27 mouse cellular contexts compared by ENCODE assay signal in genomic region chr4:55242331-55242730, GRCm38 (mm10).
DNase-seq lines count a peak whose midpoint lies in the region; ATAC-seq and TF ChIP-seq lines count a peak whose summit lies in the region.
"Had no signal": no experiment of that assay in that cellular context is flagged by ENCODE, and none has a peak within 500 bp of the region (broad histone marks: within the 10 kb centered on the region; RNA-seq: fewer than 3 reads in every experiment).

No protein-coding gene starts in this region.

- no peak overlapping the region for H3K27ac ChIP-seq in kidney, adult 2 months (ENCODE audit: insufficient read depth, low read depth, low read length)
- no peak overlapping the region; the same call in 1 of the 2 replicates for H3K27ac ChIP-seq in liver, adult 2 months (replicated peaks; ENCODE audit: insufficient read depth, low read depth, low read length)
- H3K27ac ChIP-seq in liver, postnatal 0 days (ENCODE audit: low read depth) = no peak overlapping the region
- H3K27ac ChIP-seq: embryonic facial prominence, embryonic 10.5 days; embryonic facial prominence, embryonic 13.5 days; forebrain, embryonic 15.5 days; heart, embryonic 15.5 days; hindbrain, embryonic 13.5 days; intestine, embryonic 15.5 days had no signal

- H3K9ac ChIP-seq in liver, adult 2 months (ENCODE audit: low read depth, low read length) = no peak overlapping the region
- no peak overlapping the region for H3K9ac ChIP-seq in liver, postnatal 0 days (replicated peaks)
- H3K9ac ChIP-seq: embryonic facial prominence, embryonic 13.5 days; forebrain, embryonic 12.5 days; forebrain, embryonic 15.5 days; heart, embryonic 12.5 days; heart, embryonic 15.5 days; hindbrain, embryonic 13.5 days; intestine, embryonic 15.5 days had no signal

- ATAC-seq in liver, postnatal 0 days = no peak
- ATAC-seq: activated CD4-positive, CD25-positive, alpha-beta regulatory T cell, adult 4 months; forebrain, embryonic 15.5 days; hindbrain, embryonic 16.5 days; intestine, embryonic 15.5 days had no signal

- no peak for TF ChIP-seq EP300 in liver, postnatal 0 days (IDR thresholded peaks at IDR 0.05; ENCODE audit: low read depth)

- no peak for TF ChIP-seq CTCF in kidney, adult 2 months (conservative IDR thresholded peaks at IDR 0.05; ENCODE audit: insufficient read depth, insufficient read length, low read depth, low read length)
- no peak for TF ChIP-seq CTCF in liver, adult 2 months (IDR thresholded peaks at IDR 0.05; ENCODE audit: low read depth, low read length)
- no peak for TF ChIP-seq CTCF in liver, postnatal 0 days (IDR thresholded peaks at IDR 0.05; ENCODE audit: low read depth)

- H3K79me2 ChIP-seq in liver, adult 2 months (ENCODE audit: control insufficient read depth, insufficient read depth, low read length) = no peaks in the 10 kb centered on the region

- peak; percentile 43 to 78 for DNase-seq in adrenal gland, adult (ENCODE audit: inconsistent age in 2 of 2, low spot score in 1 of 2)
- DNase-seq in adrenal gland, postnatal 25 days = no peak
- DNase-seq in kidney, adult 2 months = peak; percentile 13
- no peak for DNase-seq in kidney, postnatal 10 days
- DNase-seq in liver, adult 2 months (ENCODE audit: extremely low read depth, low read depth, low spot score) = peak; percentile 99
- no peak for DNase-seq in liver, postnatal 0 days
- DNase-seq: cerebellum, adult 11-12 months; cerebellum, adult 8-10 months; cerebellum, postnatal 10 days; cerebellum, postnatal 36 days; embryo, embryonic 11 days; gastrocnemius, postnatal 25 days; heart, adult 18-20 months; heart, postnatal 10 days; heart, postnatal 36 days had no signal

- 52% methylated on average over 4 of the region's 4 CpGs for WGBS in kidney, adult 2 months
- 20% methylated on average over 4 of the region's 4 CpGs for WGBS in liver, adult 2 months
- 55% methylated on average over 4 of the region's 4 CpGs for WGBS in liver, postnatal 0 days (ENCODE audit: insufficient replicate concordance)

- H3K27me3 ChIP-seq in kidney, adult 2 months (replicated peaks; ENCODE audit: control insufficient read depth, insufficient read depth, low read length) = no peaks in the 10 kb centered on the region; the same call in 1 of the 2 replicates
- no peaks in the 10 kb centered on the region for H3K27me3 ChIP-seq in liver, adult 2 months (ENCODE audit: control insufficient read depth, insufficient read depth, low read length)
- H3K27me3 ChIP-seq in liver, postnatal 0 days (ENCODE audit: insufficient read depth, low read length) = no peaks in the 10 kb centered on the region
- H3K27me3 ChIP-seq: forebrain, embryonic 12.5 days; forebrain, embryonic 15.5 days; intestine, embryonic 15.5 days had no signal

- no peaks in the 10 kb centered on the region for H3K36me3 ChIP-seq in kidney, adult 2 months (ENCODE audit: control insufficient read depth, insufficient read depth, low read length)
- no peaks in the 10 kb centered on the region for H3K36me3 ChIP-seq in liver, adult 2 months (ENCODE audit: control insufficient read depth, insufficient read depth, low read length)
- no peaks in the 10 kb centered on the region for H3K36me3 ChIP-seq in liver, postnatal 0 days (replicated peaks; ENCODE audit: insufficient read depth, low read length)
- H3K36me3 ChIP-seq: embryonic facial prominence, embryonic 10.5 days; embryonic facial prominence, embryonic 13.5 days; forebrain, embryonic 12.5 days; forebrain, embryonic 15.5 days; heart, embryonic 12.5 days; heart, embryonic 15.5 days; hindbrain, embryonic 10.5 days; hindbrain, embryonic 13.5 days; intestine, embryonic 15.5 days had no signal

- no peak overlapping the region for H3K4me3 ChIP-seq in kidney, adult 2 months (ENCODE audit: insufficient read depth, low read depth, low read length)
- H3K4me3 ChIP-seq in liver, adult 2 months (ENCODE audit: insufficient read depth, low read depth, low read length) = no peak overlapping the region
- no peak overlapping the region for H3K4me3 ChIP-seq in liver, postnatal 0 days (ENCODE audit: low read depth, low read length)
- H3K4me3 ChIP-seq: embryonic facial prominence, embryonic 10.5 days; embryonic facial prominence, embryonic 13.5 days; erythroblast, embryonic 14.5 days; forebrain, embryonic 12.5 days; forebrain, embryonic 15.5 days; heart, embryonic 12.5 days; heart, embryonic 15.5 days; hindbrain, embryonic 10.5 days; hindbrain, embryonic 13.5 days; intestine, embryonic 15.5 days had no signal

- no peak for TF ChIP-seq POLR2A in kidney, adult 2 months (IDR thresholded peaks at IDR 0.05; ENCODE audit: low read depth, low read length)
- no peak for TF ChIP-seq POLR2A in liver, adult 2 months (IDR thresholded peaks at IDR 0.05; ENCODE audit: extremely low read depth, insufficient read depth, low read length)

- H3K9me3 ChIP-seq in liver, postnatal 0 days (ENCODE audit: low read length) = no peaks in the 10 kb centered on the region
- H3K9me3 ChIP-seq: embryonic facial prominence, embryonic 10.5 days; embryonic facial prominence, embryonic 13.5 days; forebrain, embryonic 12.5 days; forebrain, embryonic 15.5 days; heart, embryonic 12.5 days; heart, embryonic 15.5 days; hindbrain, embryonic 10.5 days; hindbrain, embryonic 13.5 days; intestine, embryonic 15.5 days had no signal

- no peak overlapping the region for H3K4me2 ChIP-seq in liver, postnatal 0 days (ENCODE audit: low read depth, low read length)
- H3K4me2 ChIP-seq: embryonic facial prominence, embryonic 13.5 days; forebrain, embryonic 12.5 days; forebrain, embryonic 15.5 days; heart, embryonic 12.5 days; heart, embryonic 15.5 days; hindbrain, embryonic 13.5 days; intestine, embryonic 15.5 days had no signal

- H3K4me1 ChIP-seq in kidney, adult 2 months (ENCODE audit: control insufficient read depth, insufficient read depth, low read length) = no peaks in the 10 kb centered on the region
- H3K4me1 ChIP-seq in liver, adult 2 months (ENCODE audit: control insufficient read depth, insufficient read depth, low read length) = peaks cover 12% of the 10 kb centered on the region
- H3K4me1 ChIP-seq in liver, postnatal 0 days (ENCODE audit: insufficient read depth) = no peaks in the 10 kb centered on the region
- H3K4me1 ChIP-seq: embryonic facial prominence, embryonic 13.5 days; heart, embryonic 12.5 days; heart, embryonic 15.5 days; intestine, embryonic 15.5 days had no signal

Comparison
In these comparisons a context has a peak if more than half of its experiments do, and no peak if none do; other contexts are left out.
1. DNase-seq: peak in adrenal gland, adult (2 of 2), kidney, adult 2 months (single experiment) and liver, adult 2 months (single experiment); none in adrenal gland, postnatal 25 days (single experiment), kidney, postnatal 10 days (single experiment) and liver, postnatal 0 days (single experiment).